Mouse (Mus musculus) stomach, postnatal 0 days (tissue): ENCODE measurements at regions not wholly inside any gene's neighbourhood (a gene's known extent, or its start where the extent isn't known, plus 50 kb on each side); places are given as distances from the start of the nearest gene placed in this dataset.

Experiments
- CTCF ChIP-seq: IDR thresholded peaks from 2 replicates; pipeline ENCODE4 v1.5.1; 2016; ENCODE audit warnings: antibody characterized with exemption, low read depth, mild to moderate bottlenecking, moderate library complexity
- EP300 ChIP-seq: optimal IDR thresholded peaks from 2 replicates; pipeline ENCODE3; 2016; ENCODE audit warnings: antibody characterized with exemption

GRCm38 (mm10) chr8:76754166-76754565, 145.1 kb upstream of the Nr3c2 start:
- no peak for TF ChIP-seq CTCF
- TF ChIP-seq EP300: no peak
